Mouse (Mus musculus) midbrain, embryonic 11.5 days (tissue): ENCODE data around the gene Cyp4f13. TPM values are rescaled to one million over a fixed set of nuclear protein-coding genes. Genes with fewer than 3 reads are reported as not detected.

ENCODE experiments used
- ATAC-seq: fragments of 200-750 bp; cut with Nextera tagmentation; 2 replicates; pipeline ENCODE4 v1.8.0; 2017; ENCODE audit warnings: moderate TSS enrichment, moderate library complexity; ENCODE audit not compliant: low FRiP score
- DNase-seq: peaks from one replicate; pipeline ENCODE4 v3.0.0; 2015; ENCODE audit warnings: low spot score; ENCODE audit errors: missing footprints
- H3K27ac ChIP-seq: fragments of 300-500 bp; sonication (generic); 2 replicates; pipeline ENCODE4 v1.5.1; 2014; ENCODE audit warnings: low read depth, low read length
- H3K27me3 ChIP-seq: fragments of 300-500 bp; sonication (generic); 2 replicates; pipeline ENCODE4 v1.6.1; 2014; ENCODE audit warnings: mild to moderate bottlenecking, low read length, moderate library complexity, mixed read lengths; ENCODE audit not compliant: control insufficient read depth, insufficient read depth
- H3K36me3 ChIP-seq: fragments of 300-500 bp; sonication (generic); 2 replicates; pipeline ENCODE4 v1.6.1; 2014; ENCODE audit warnings: mild to moderate bottlenecking, low read length, moderate library complexity, mixed read lengths; ENCODE audit not compliant: control insufficient read depth, insufficient read depth
- H3K4me1 ChIP-seq: fragments of 300-500 bp; sonication (generic); 2 replicates; pipeline ENCODE4 v1.6.1; 2014; ENCODE audit warnings: low read length; ENCODE audit not compliant: control insufficient read depth, insufficient read depth
- H3K4me2 ChIP-seq: fragments of 300-500 bp; sonication (generic); 2 replicates; pipeline ENCODE4 v1.6.1; 2014; ENCODE audit warnings: mild to moderate bottlenecking, moderate library complexity
- H3K4me3 ChIP-seq: fragments of 300-500 bp; sonication (generic); 2 replicates; pipeline ENCODE4 v1.5.1; 2014; ENCODE audit warnings: low read depth, low read length
- H3K9ac ChIP-seq: fragments of 300-500 bp; sonication (generic); 2 replicates; pipeline ENCODE4 v1.6.1; 2014; ENCODE audit warnings: low read length
- H3K9me3 ChIP-seq: fragments of 300-500 bp; sonication (generic); 2 replicates; pipeline ENCODE4 v1.6.1; 2016; ENCODE audit warnings: low read length; ENCODE audit not compliant: control insufficient read depth
- WGBS: fragments of 180-500 bp; shearing (Covaris S2); extraction: QIAGEN DNeasy Blood & Tissue Kit; methylation state at CpG from one replicate; pipeline ENCODE4 v1.1.7; 2014; 5-methylcytosine and 5-hydroxymethylcytosine counted together
- polyA plus RNA-seq: library from polyadenylated mRNA; unstranded; fragments of >200 nt; fragmentation: Nextera tagmentation; extraction: Ambion mirVana; gene quantifications from 2 replicates; pipeline ENCODE4 v1.2.1, GENCODE M21; 2014

Cyp4f13 gene
- polyA plus RNA-seq = 2.0 and 2.2 TPM in 2 replicates

- H3K27ac ChIP-seq = no peak within 1 kb of the TSS
- 47% methylated on average over 12 of the region's 12 CpGs for WGBS
- 0 out of 2 replicates have a peak, but pooled peaks have one; percentile 55 for ATAC-seq
Observed at GRCm38 (mm10) chr17:32947215-32947914, at the start of gene Cyp4f13. Gene Cyp4f13, minus strand, starts transcription at chr17:32947402.

GRCm38 (mm10) chr17:32992699-32993474 is 45.7 kb upstream of the Cyp4f13 start, which contains the start of gene Zfp952:
Gene Zfp952, plus strand, starts transcription at chr17:32993129.
- DNase-seq (peak; percentile 99), ATAC-seq (peak; percentile 96)
- Histone ChIP-seq H3K27ac (peak within 1 kb of the TSS; percentile 35; the same call in 1 of the 2 replicates), H3K4me3 (peak within 1 kb of the TSS; percentile 80), H3K27me3 (no peaks in the 10 kb centered on the region), H3K4me2 (peak within 1 kb of the TSS; percentile 78), H3K9ac (peak within 1 kb of the TSS; percentile 84), H3K36me3 (peaks cover 4% of the 10 kb centered on the region), H3K4me1 (peaks cover 6% of the 10 kb centered on the region; the same call in 1 of the 2 replicates), H3K9me3 (no peaks in the 10 kb centered on the region)
- 3% methylated on average over 21 of the region's 21 CpGs for WGBS

More at GRCm38 (mm10) chr17:32947215-32947914, at the start of gene Cyp4f13:
- peak; percentile 91 for DNase-seq
- Histone ChIP-seq H3K36me3 (no peaks in the 10 kb centered on the region), H3K9ac (no peak within 1 kb of the TSS), H3K4me2 (peak within 1 kb of the TSS; percentile 25), H3K27me3 (no peaks in the 10 kb centered on the region), H3K4me1 (no peaks in the 10 kb centered on the region), H3K9me3 (no peaks in the 10 kb centered on the region), H3K4me3 (peak within 1 kb of the TSS; percentile 20; the same call in 1 of the 2 replicates)

- H3K4me1 ChIP-seq = peaks cover 6% of the 10 kb centered on the region; the same call in 1 of the 2 replicates
- H3K4me2 ChIP-seq = peak overlapping the region; percentile 78; the same call in 1 of the 2 replicates
- no peak overlapping the region for H3K27ac ChIP-seq
- DNase-seq = no peak
- peak overlapping the region; percentile 84; the same call in 1 of the 2 replicates for H3K9ac ChIP-seq
- H3K4me3 ChIP-seq = peak overlapping the region; percentile 80
- peaks cover 4% of the 10 kb centered on the region for H3K36me3 ChIP-seq
- no peaks in the 10 kb centered on the region for H3K27me3 ChIP-seq
- 70% methylated on average over 12 of the region's 12 CpGs for WGBS
- no peak for ATAC-seq
- no peaks in the 10 kb centered on the region for H3K9me3 ChIP-seq
Observed at GRCm38 (mm10) chr17:32991965-32992698, 44.9 kb upstream of the Cyp4f13 start.

- ATAC-seq (no peak), DNase-seq (no peak)
- Histone ChIP-seq H3K4me3 (no peak overlapping the region), H3K27me3 (no peaks in the 10 kb centered on the region), H3K36me3 (no peaks in the 10 kb centered on the region; the same call in 1 of the 2 replicates), H3K27ac (no peak overlapping the region), H3K9me3 (no peaks in the 10 kb centered on the region), H3K4me1 (no peaks in the 10 kb centered on the region), H3K4me2 (no peak overlapping the region), H3K9ac (no peak overlapping the region)
- 79% methylated on average over 4 of the region's 4 CpGs for WGBS
Observed at GRCm38 (mm10) chr17:32986301-32986700, 39.1 kb upstream of the Cyp4f13 start.

GRCm38 (mm10) chr17:32981361-32981760 is 34.2 kb upstream of the Cyp4f13 start:
- H3K9me3 ChIP-seq = no peaks in the 10 kb centered on the region
- ATAC-seq = no peak
- no peak overlapping the region for H3K4me2 ChIP-seq
- DNase-seq = no peak
- H3K4me1 ChIP-seq = no peaks in the 10 kb centered on the region
- no peak overlapping the region for H3K27ac ChIP-seq
- H3K4me3 ChIP-seq = no peak overlapping the region
- H3K9ac ChIP-seq = no peak overlapping the region
- H3K36me3 ChIP-seq = peaks cover 13% of the 10 kb centered on the region
- 92% methylated on average over 4 of the region's 4 CpGs for WGBS
- H3K27me3 ChIP-seq = no peaks in the 10 kb centered on the region

- Histone ChIP-seq H3K4me2 (peak within 1 kb of the TSS; percentile 77), H3K27ac (peak within 1 kb of the TSS; percentile 67), H3K27me3 (no peaks in the 10 kb centered on the region), H3K36me3 (no peaks in the 10 kb centered on the region), H3K9me3 (no peaks in the 10 kb centered on the region), H3K4me1 (peaks cover 8% of the 10 kb centered on the region), H3K9ac (peak within 1 kb of the TSS; percentile 83), H3K4me3 (peak within 1 kb of the TSS; percentile 72)
- ATAC-seq (peak; percentile 99), DNase-seq (peak; percentile 99)
- under 1% methylated on average over 33 of the region's 33 CpGs for WGBS
Observed at GRCm38 (mm10) chr17:32965623-32966290, 18.6 kb upstream of the Cyp4f13 start, which contains the start of gene Zfp472. Gene Zfp472, plus strand, starts transcription at chr17:32965814.

- Histone ChIP-seq H3K27me3 (no peaks in the 10 kb centered on the region), H3K9ac (peak overlapping the region; percentile 83), H3K36me3 (no peaks in the 10 kb centered on the region), H3K9me3 (no peaks in the 10 kb centered on the region), H3K4me2 (peak overlapping the region; percentile 77), H3K4me1 (peaks cover 8% of the 10 kb centered on the region), H3K4me3 (peak overlapping the region; percentile 72), H3K27ac (no peak overlapping the region)
- under 1% methylated on average over 14 of the region's 14 CpGs for WGBS
- ATAC-seq (peak; percentile 41; the same call in 1 of the 2 replicates), DNase-seq (no peak)
Observed at GRCm38 (mm10) chr17:32965253-32965622, 18.0 kb upstream of the Cyp4f13 start.

GRCm38 (mm10) chr17:32951441-32951840 is 4.2 kb upstream of the Cyp4f13 start:
- Histone ChIP-seq H3K27me3 (no peaks in the 10 kb centered on the region), H3K27ac (no peak overlapping the region), H3K36me3 (no peaks in the 10 kb centered on the region), H3K4me2 (no peak overlapping the region), H3K9ac (no peak overlapping the region), H3K4me3 (no peak overlapping the region), H3K9me3 (no peaks in the 10 kb centered on the region), H3K4me1 (no peaks in the 10 kb centered on the region)
- WGBS = 38% methylated on average over 16 of the region's 16 CpGs
- DNase-seq (peak; percentile 94), ATAC-seq (no peak)
